Mouse (Mus musculus): ENCODE measurements at regions not wholly inside any gene's neighbourhood (a gene's known extent, or its start where the extent isn't known, plus 50 kb on each side); places are given as distances from the start of the nearest gene placed in this dataset.

GRCm38 (mm10) chr4:33734923-33735322 lies 189.5 kb upstream of the Cnr1 start:
- TF ChIP-seq CTCF (IDR thresholded peaks at IDR 0.05; ENCODE audit: control insufficient read depth, insufficient read depth, insufficient read length) (no peak), MAX (IDR thresholded peaks at IDR 0.05) (no peak)
